Mouse (Mus musculus) brain, embryonic 18.5 days (tissue): ENCODE measurements around the gene Bmi1.

ENCODE experiments used
- DNase-seq: peaks from one replicate; pipeline ENCODE4 v3.0.0-alpha.2; 2012; ENCODE audit warnings: low read depth, low spot score

Gene Bmi1

GRCm38 (mm10) chr2:18722208-18722830 lies 45.5 kb downstream of the Bmi1 start:
- no peak for DNase-seq

- DNase-seq, result no peak
Observed at GRCm38 (mm10) chr2:18724462-18724861, 47.6 kb downstream of the Bmi1 start.

GRCm38 (mm10) chr2:18725880-18726279 lies 49.1 kb downstream of the Bmi1 start:
- DNase-seq, result no peak

DNA sequence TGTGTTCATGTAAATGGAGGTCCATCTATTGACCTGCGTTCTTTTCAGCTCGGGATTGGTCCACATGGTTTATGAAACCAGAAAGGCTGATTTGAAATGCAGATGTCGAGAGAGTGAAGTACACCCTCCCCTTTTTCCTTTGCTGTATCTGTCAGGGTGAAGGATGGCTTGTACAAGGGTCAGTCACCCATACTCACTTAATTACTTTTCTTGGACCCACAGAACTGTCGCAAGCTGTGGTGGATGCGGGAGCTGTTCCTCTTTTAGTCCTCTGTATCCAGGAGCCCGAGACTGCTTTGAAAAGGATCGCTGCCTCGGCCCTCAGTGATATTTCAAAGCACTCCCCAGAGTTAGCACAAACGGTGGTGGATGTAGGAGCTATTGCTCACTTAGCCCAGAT lies 54.9 kb downstream of the Bmi1 start:
- no peak for DNase-seq

GRCm38 (mm10) chr2:18734394-18735127 lies 57.7 kb downstream of the Bmi1 start:
- DNase-seq, result no peak
